Mouse (Mus musculus): ENCODE measurements at regions not wholly inside any gene's neighbourhood (a gene's known extent, or its start where the extent isn't known, plus 50 kb on each side); places are given as distances from the start of the nearest gene placed in this dataset.

DNA sequence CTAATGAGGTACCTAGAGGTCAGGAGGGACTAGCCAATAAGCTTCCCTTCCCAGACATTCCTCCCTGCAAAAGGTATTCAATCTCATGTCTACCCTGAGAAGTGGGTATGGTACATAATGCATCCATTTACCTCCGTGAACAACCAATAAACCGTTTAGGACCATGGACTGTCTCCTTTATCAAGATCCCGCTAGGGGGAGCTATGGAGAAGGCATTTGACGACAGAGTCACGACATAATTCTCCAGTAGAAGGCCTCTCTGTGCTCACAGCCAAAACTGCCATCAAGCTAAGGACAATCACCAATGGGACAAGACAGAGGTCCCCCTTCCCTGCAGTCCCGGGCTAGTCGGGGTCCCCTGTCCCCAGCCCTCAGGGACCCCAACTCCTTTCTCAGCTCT, 273.5 kb upstream of the Mon1b start:
- TF ChIP-seq CTCF (IDR thresholded peaks at IDR 0.05; ENCODE audit: low read depth) (peak; percentile 19; the same call in 1 of the 2 replicates), EP300 (IDR thresholded peaks at IDR 0.05; ENCODE audit: low read depth) (no peak)

All from liver, postnatal 0 days (tissue).